Comparison of ENCODE assay signal across 10 mouse cellular contexts in genomic region chr10:109919515-109919914, GRCm38 (mm10).
DNase-seq lines count a peak whose midpoint lies in the region; ATAC-seq and TF ChIP-seq lines count a peak whose summit lies in the region.
"Had no signal": no experiment of that assay in that cellular context is flagged by ENCODE, and none has a peak within 500 bp of the region (broad histone marks: within the 10 kb centered on the region; RNA-seq: fewer than 3 reads in every experiment).

No protein-coding gene starts in this region.

- TF ChIP-seq RAD21 in MEL (IDR thresholded peaks at IDR 0.05; ENCODE audit: low read depth, low read length) = no peak

- H3K4me1 ChIP-seq in lung, embryonic 14.5 days (ENCODE audit: insufficient read depth) = no peaks in the 10 kb centered on the region
- H3K4me1 ChIP-seq in MEL (ENCODE audit: control insufficient read depth in 1 of 2, insufficient read depth in 2 of 2, low read length in 2 of 2) = no peaks in the 10 kb centered on the region
- H3K4me1 ChIP-seq in limb, embryonic 10.5 days = peaks cover 5% of the 10 kb centered on the region

- no peaks in the 10 kb centered on the region for H3K79me2 ChIP-seq in MEL (ENCODE audit: control insufficient read depth, insufficient read depth, low read length, poor library complexity)

- TF ChIP-seq POLR2A in MEL (IDR thresholded peaks at IDR 0.05; ENCODE audit: control insufficient read depth in 1 of 2, insufficient read depth in 1 of 2, low read depth in 1 of 2, low read length in 2 of 2, poor library complexity in 1 of 2) = no peak

- H3K27ac ChIP-seq in lung, embryonic 14.5 days (ENCODE audit: low read depth) = no peak overlapping the region
- H3K27ac ChIP-seq in MEL (ENCODE audit: control insufficient read depth, low read depth, low read length) = no peak overlapping the region
- H3K27ac ChIP-seq in limb, embryonic 10.5 days = no peak overlapping the region
- H3K27ac ChIP-seq: forebrain, embryonic 12.5 days had no signal

- no peak for ATAC-seq in lung, embryonic 14.5 days (ENCODE audit: insufficient read depth)

- H3K36me3 ChIP-seq in lung, embryonic 14.5 days (ENCODE audit: insufficient read depth) = no peaks in the 10 kb centered on the region
- no peaks in the 10 kb centered on the region for H3K36me3 ChIP-seq in MEL (ENCODE audit: control insufficient read depth in 1 of 2, insufficient read depth in 2 of 2, low read length in 2 of 2)
- H3K36me3 ChIP-seq in limb, embryonic 10.5 days = no peaks in the 10 kb centered on the region
- H3K36me3 ChIP-seq: forebrain, embryonic 12.5 days had no signal

- peak; percentile 33 for TF ChIP-seq CTCF in lung, embryonic 14.5 days (IDR thresholded peaks at IDR 0.05; ENCODE audit: low read depth)
- TF ChIP-seq CTCF in MEL (IDR thresholded peaks at IDR 0.05 in 2 of 3, conservative IDR thresholded peaks at IDR 0.05 in 1 of 3; ENCODE audit: control insufficient read depth in 1 of 3, insufficient read depth in 1 of 3, low read depth in 2 of 3, low read length in 3 of 3, poor library complexity in 1 of 3, severe bottlenecking in 1 of 3) = peak in 2 of 3 experiments; percentile 20 to 32; a peak in 2 of 6 replicates

- intact Hi-C loops in heart, postnatal 25 days (cut with DNase I) = no loop called here
- intact Hi-C loops in heart, postnatal 14 days (cut with DNase I) = no loop called here

- H3K4me2 ChIP-seq in lung, embryonic 14.5 days = no peak overlapping the region
- H3K4me2 ChIP-seq: forebrain, embryonic 12.5 days had no signal

- no peak for TF ChIP-seq EP300 in MEL (IDR thresholded peaks at IDR 0.05; ENCODE audit: low read depth in 1 of 2, low read length in 2 of 2)

- no peaks in the 10 kb centered on the region for H3K27me3 ChIP-seq in lung, embryonic 14.5 days (ENCODE audit: insufficient read depth, low read length)
- no peaks in the 10 kb centered on the region for H3K27me3 ChIP-seq in MEL (ENCODE audit: control insufficient read depth in 1 of 2, insufficient read depth in 2 of 2, low read length in 2 of 2)
- H3K27me3 ChIP-seq in limb, embryonic 10.5 days (ENCODE audit: low read depth, poor library complexity, severe bottlenecking) = no peaks in the 10 kb centered on the region
- H3K27me3 ChIP-seq: forebrain, embryonic 12.5 days had no signal

- 43% methylated on average over 1 of the region's 1 CpGs for WGBS in lung, embryonic 14.5 days
- 50% methylated on average over 1 of the region's 1 CpGs for WGBS in limb, embryonic 10.5 days

- no peak overlapping the region for H3K4me3 ChIP-seq in lung, embryonic 14.5 days (ENCODE audit: low read depth, low read length)
- H3K4me3 ChIP-seq in MEL (ENCODE audit: control insufficient read depth in 1 of 2, insufficient read depth in 1 of 2, low read depth in 2 of 2, low read length in 2 of 2) = no peak overlapping the region
- no peak overlapping the region for H3K4me3 ChIP-seq in limb, embryonic 10.5 days
- H3K4me3 ChIP-seq: forebrain, embryonic 12.5 days had no signal

- peak; percentile 11 for DNase-seq in heart, postnatal 4 days
- no peak for DNase-seq in heart, postnatal 25 days (ENCODE audit: low spot score)
- peak; percentile 42 for DNase-seq in lung, embryonic 14.5 days
- no peak for DNase-seq in lung, adult 18-20 months
- DNase-seq in MEL (ENCODE audit: low read depth, low spot score) = peak; percentile 4
- peak; percentile 31 for DNase-seq in limb, embryonic 10.5 days (ENCODE audit: low spot score)
- no peak for DNase-seq in right cerebral cortex, postnatal 25 days
- DNase-seq in heart, postnatal 14 days = no peak
- DNase-seq: gastrocnemius, postnatal 36 days had no signal

- H3K9me3 ChIP-seq in lung, embryonic 14.5 days (ENCODE audit: low read depth, low read length) = no peaks in the 10 kb centered on the region
- no peaks in the 10 kb centered on the region for H3K9me3 ChIP-seq in MEL (replicated peaks; ENCODE audit: insufficient read depth, low read length)
- no peaks in the 10 kb centered on the region for H3K9me3 ChIP-seq in limb, embryonic 10.5 days (replicated peaks)
- H3K9me3 ChIP-seq: forebrain, embryonic 12.5 days had no signal

- H3K9ac ChIP-seq in lung, embryonic 14.5 days = no peak overlapping the region
- H3K9ac ChIP-seq in MEL (ENCODE audit: control insufficient read depth, low read depth, low read length, poor library complexity, severe bottlenecking) = no peak overlapping the region
- H3K9ac ChIP-seq: forebrain, embryonic 12.5 days had no signal

TF ChIP-seq in MEL, 35 proteins besides CTCF, POLR2A, EP300 and RAD21:
- TF ChIP-seq MAZ (IDR thresholded peaks at IDR 0.05; ENCODE audit: low read depth, low read length) (no peak), ZC3H11A (IDR thresholded peaks at IDR 0.05; ENCODE audit: low read depth, low read length) (no peak), SMC3 (IDR thresholded peaks at IDR 0.05; ENCODE audit: low read depth, low read length) (no peak; the same call in 1 of the 2 replicates), ETS1 (IDR thresholded peaks at IDR 0.05; ENCODE audit: low read depth, low read length) (no peak), TCF12 (IDR thresholded peaks at IDR 0.05; ENCODE audit: low read depth, low read length) (no peak), TBP (IDR thresholded peaks at IDR 0.05; ENCODE audit: low read depth, low read length) (no peak), KAT2A (conservative IDR thresholded peaks at IDR 0.05; ENCODE audit: low read depth, low read length) (no peak)

Comparison
In these comparisons a context has a peak if more than half of its experiments do, and no peak if none do; other contexts are left out.
1. DNase-seq: peak in heart, postnatal 4 days (single experiment), lung, embryonic 14.5 days (single experiment), MEL (single experiment) and limb, embryonic 10.5 days (single experiment); none in heart, postnatal 25 days (single experiment), lung, adult 18-20 months (0 of 2), right cerebral cortex, postnatal 25 days (single experiment) and heart, postnatal 14 days (0 of 2).